Mouse (Mus musculus): ENCODE measurements at regions not wholly inside any gene's neighbourhood (a gene's known extent, or its start where the extent isn't known, plus 50 kb on each side); places are given as distances from the start of the nearest gene placed in this dataset.

DNA sequence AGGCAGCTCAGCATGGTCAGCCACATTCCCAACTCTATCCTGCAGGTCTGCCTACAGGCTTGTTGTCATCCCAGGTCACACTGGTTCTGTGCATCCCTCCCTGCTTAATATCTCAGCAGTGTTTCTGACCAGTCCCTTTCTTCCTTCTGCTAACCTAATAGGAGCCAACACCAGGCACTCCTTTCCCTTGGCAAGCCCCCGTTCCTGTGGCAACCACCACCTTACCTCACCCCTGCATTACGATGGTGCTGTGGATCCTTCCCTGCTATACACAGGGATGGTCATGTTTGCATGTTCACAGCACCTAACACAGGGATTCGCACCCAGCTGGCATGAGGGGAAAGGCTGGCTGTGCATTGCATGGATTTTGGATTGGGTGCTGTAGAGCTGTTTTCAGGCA, 50.8 kb upstream of the Arhgap20 start:
- TF ChIP-seq CTCF (conservative IDR thresholded peaks at IDR 0.05; ENCODE audit: insufficient read depth, insufficient read length, low read depth, low read length) (no peak), POLR2A (IDR thresholded peaks at IDR 0.05; ENCODE audit: low read depth, low read length) (no peak)
